Mouse (Mus musculus) spleen, adult 2 months (tissue): Measurements from ENCODE around the gene Wif1.

Experiments used
- CTCF ChIP-seq: fragments of 200-500 bp; IDR thresholded peaks from 2 replicates; pipeline ENCODE4 v1.5.1; 2011; ENCODE audit warnings: mild to moderate bottlenecking, inconsistent platforms; ENCODE audit not compliant: insufficient read depth, insufficient read length, insufficient replicate concordance; ENCODE audit errors: extremely low read depth
- POLR2A ChIP-seq: fragments of 200-500 bp; IDR thresholded peaks from 2 replicates; pipeline ENCODE4 v1.6.1; 2011; ENCODE audit warnings: low read depth, low read length, inconsistent platforms

DNA sequence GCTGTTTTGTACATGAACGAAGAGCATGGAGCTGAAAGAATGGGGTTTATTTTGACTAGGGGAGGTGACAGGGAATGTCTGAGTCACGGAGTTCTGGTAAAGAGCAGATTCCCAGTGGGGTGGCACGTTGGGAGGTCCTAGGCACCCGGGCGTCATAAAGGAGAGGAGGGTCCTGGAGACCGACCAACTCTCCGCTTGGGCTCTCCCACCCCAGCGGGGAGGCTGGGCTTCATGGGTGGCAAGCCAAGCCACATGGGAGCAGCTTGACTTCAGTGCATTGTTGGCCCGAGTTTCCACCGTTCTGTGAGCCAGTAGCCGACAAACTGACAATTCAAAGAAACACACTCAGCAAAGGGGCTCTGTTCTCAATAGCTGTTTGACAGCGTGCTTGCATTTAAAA is 64.5 kb downstream of the Wif1 start:
- TF ChIP-seq POLR2A (no peak), CTCF (no peak)
